Mouse (Mus musculus) MEL (cell line): ENCODE measurements at regions not wholly inside any gene's neighbourhood (a gene's known extent, or its start where the extent isn't known, plus 50 kb on each side); places are given as distances from the start of the nearest gene placed in this dataset.
"Not testable (repeated sequence)": the region's sequence is repeated elsewhere in the genome, so short reads cannot be mapped to it uniquely, and the experiment has no call there.

Experiments used
- CTCF ChIP-seq, 3 experiments: IDR thresholded peaks in 2 of 3; conservative IDR thresholded peaks in 1 of 3; 2 replicates each; pipeline ENCODE4 v1.5.1; 2011 to 2012; ENCODE audit warnings: low read length in 3 of 3, low read depth in 2 of 3, mild to moderate bottlenecking in 2 of 3, improper control_type of control experiment in 1 of 3, inconsistent platforms in 1 of 3, mixed read lengths in 1 of 3, moderate library complexity in 1 of 3; ENCODE audit not compliant: control insufficient read depth in 1 of 3, insufficient read depth in 1 of 3, poor library complexity in 1 of 3, severe bottlenecking in 1 of 3
- ELF1 ChIP-seq: IDR thresholded peaks from 2 replicates; pipeline ENCODE4 v1.6.1; 2014; ENCODE audit warnings: low read depth, mild to moderate bottlenecking, inconsistent platforms, low read length, improper control_type of control experiment, moderate library complexity
- ETS1 ChIP-seq: IDR thresholded peaks from 2 replicates; pipeline ENCODE4 v1.6.1; 2012; ENCODE audit warnings: low read depth, mild to moderate bottlenecking, inconsistent platforms, low read length, improper control_type of control experiment, moderate library complexity
- GABPA ChIP-seq: IDR thresholded peaks from 2 replicates; pipeline ENCODE4 v1.6.1; 2012; ENCODE audit warnings: low read depth, mild to moderate bottlenecking, inconsistent platforms, low read length, improper control_type of control experiment, moderate library complexity
- MAX ChIP-seq: IDR thresholded peaks from 2 replicates; pipeline ENCODE4 v1.6.1; 2011; ENCODE audit warnings: low read length, improper control_type of control experiment
- MAZ ChIP-seq: IDR thresholded peaks from 2 replicates; pipeline ENCODE4 v1.6.1; 2012; ENCODE audit warnings: low read depth, mild to moderate bottlenecking, inconsistent platforms, low read length, improper control_type of control experiment
- POLR2A ChIP-seq, 2 experiments: IDR thresholded peaks; 2 replicates each; pipeline ENCODE4 v1.6.1; 2011 to 2012; ENCODE audit warnings: low read length in 2 of 2, mild to moderate bottlenecking in 2 of 2, control low read depth in 1 of 2, improper control_type of control experiment in 1 of 2, low read depth in 1 of 2, moderate library complexity in 1 of 2; ENCODE audit not compliant: control insufficient read depth in 1 of 2, insufficient read depth in 1 of 2, poor library complexity in 1 of 2
- RAD21 ChIP-seq: IDR thresholded peaks from 2 replicates; pipeline ENCODE4 v1.6.1; 2011; ENCODE audit warnings: mild to moderate bottlenecking, low read depth, low read length, improper control_type of control experiment
- RCOR1 ChIP-seq: IDR thresholded peaks from 2 replicates; pipeline ENCODE4 v1.6.1; 2012; ENCODE audit warnings: low read depth, mild to moderate bottlenecking, inconsistent platforms, low read length, improper control_type of control experiment
- SIN3A ChIP-seq: IDR thresholded peaks from 2 replicates; pipeline ENCODE4 v1.6.1; 2012; ENCODE audit warnings: low read length, improper control_type of control experiment, inconsistent platforms
- TAL1 ChIP-seq: IDR thresholded peaks from 2 replicates; pipeline ENCODE4 v1.6.1; 2012; ENCODE audit warnings: mild to moderate bottlenecking, inconsistent platforms, low read length, moderate library complexity, mixed read lengths
- USF2 ChIP-seq, 2 experiments: IDR thresholded peaks; 2 replicates each; pipeline ENCODE4 v1.6.1; 2011 to 2012; ENCODE audit warnings: improper control_type of control experiment in 2 of 2, low read length in 2 of 2, borderline replicate concordance in 1 of 2, inconsistent platforms in 1 of 2, low read depth in 1 of 2, mild to moderate bottlenecking in 1 of 2; ENCODE audit not compliant: insufficient read depth in 1 of 2
- ZMIZ1 ChIP-seq: IDR thresholded peaks from 2 replicates; pipeline ENCODE4 v1.6.1; 2012; ENCODE audit warnings: low read depth, mild to moderate bottlenecking, inconsistent platforms, low read length, improper control_type of control experiment, moderate library complexity
- ZNF384 ChIP-seq: IDR thresholded peaks from 2 replicates; pipeline ENCODE4 v1.6.1; 2012; ENCODE audit warnings: low read depth, mild to moderate bottlenecking, inconsistent platforms, low read length, improper control_type of control experiment

GRCm38 (mm10) chr10:46689823-46690372, 1112.3 kb downstream of the Hace1 start:
- not testable (repeated sequence) for TF ChIP-seq CTCF (IDR thresholded peaks at IDR 0.05 in 2 of 3, conservative IDR thresholded peaks at IDR 0.05 in 1 of 3; ENCODE audit: control insufficient read depth in 1 of 3, insufficient read depth in 1 of 3, low read depth in 2 of 3, low read length in 3 of 3, poor library complexity in 1 of 3, severe bottlenecking in 1 of 3); ELF1; MAZ; GABPA; ZNF384; ETS1; USF2 (IDR thresholded peaks at IDR 0.05; ENCODE audit: borderline replicate concordance in 1 of 2, insufficient read depth in 1 of 2, low read depth in 1 of 2, low read length in 2 of 2); RCOR1; POLR2A (IDR thresholded peaks at IDR 0.05; ENCODE audit: control insufficient read depth in 1 of 2, insufficient read depth in 1 of 2, low read depth in 1 of 2, low read length in 2 of 2, poor library complexity in 1 of 2); TAL1; MAX; RAD21; SIN3A; ZMIZ1
